Mouse (Mus musculus) NIH3T3 (cell line): ENCODE data around the gene Atxn7l2.

Experiments used
- DNase-seq: peaks from one replicate; pipeline ENCODE4 v3.0.0-alpha.2; 2012; ENCODE audit warnings: low read depth

The Atxn7l2 gene

GRCm38 (mm10) chr3:108205601-108206000, 5.1 kb downstream of the Atxn7l2 start:
- no peak for DNase-seq

DNA sequence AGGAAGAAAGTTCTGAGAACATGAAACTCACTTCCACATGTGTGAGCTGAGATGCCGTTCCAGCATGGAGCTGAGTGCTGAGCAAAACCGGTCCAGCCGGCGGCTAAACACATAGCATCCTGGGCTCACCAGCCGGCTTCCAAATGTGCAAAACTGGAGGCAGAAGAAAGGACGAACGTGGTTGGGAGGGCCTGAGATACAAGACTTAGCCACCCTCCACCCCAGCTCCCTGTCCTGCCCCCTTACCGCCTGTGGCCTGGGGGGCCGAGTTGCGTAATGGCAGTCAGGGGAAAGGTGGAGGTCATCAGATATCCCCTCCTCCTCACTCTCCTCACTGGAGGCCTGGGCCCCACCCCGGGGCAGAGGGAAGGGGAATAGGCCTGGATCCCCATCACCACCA, 6.3 kb downstream of the Atxn7l2 start:
- no peak for DNase-seq

DNA sequence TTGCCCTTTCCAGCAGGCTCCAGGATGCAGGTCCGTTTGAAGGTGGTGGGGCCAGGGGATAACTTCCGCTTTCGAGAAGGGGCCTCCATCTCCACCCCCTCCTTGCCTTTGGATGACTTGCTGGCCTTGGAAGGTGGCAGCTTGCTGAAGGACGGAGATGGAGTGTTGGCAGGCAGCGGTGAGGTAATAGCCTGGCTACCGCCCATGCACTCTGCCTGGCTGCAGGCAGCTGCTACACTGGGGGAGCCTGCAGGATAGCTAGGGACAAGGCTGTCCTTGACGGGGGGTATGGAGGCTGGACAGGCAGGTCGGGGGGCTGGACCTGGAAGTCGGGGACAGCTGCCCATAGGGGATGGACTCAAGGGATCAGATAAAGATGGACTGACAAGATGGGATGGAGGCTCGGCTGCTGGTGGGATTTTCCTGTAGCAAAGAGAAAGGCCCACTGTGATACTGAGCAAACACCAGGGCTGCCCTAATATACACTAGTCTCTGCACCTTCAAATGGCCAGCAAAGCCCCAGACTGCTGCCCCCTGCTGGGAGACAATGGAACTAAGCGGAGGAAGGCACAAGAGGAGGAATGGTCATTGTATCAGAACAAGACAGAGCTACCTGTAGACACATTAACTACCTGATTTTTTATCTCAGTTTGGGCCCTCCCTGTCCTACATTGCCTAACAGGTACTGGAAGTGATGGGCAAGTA, 7.0 kb downstream of the Atxn7l2 start:
- peak; percentile 88 for DNase-seq

- no peak for DNase-seq
Measured at GRCm38 (mm10) chr3:108203212-108203611, 7.5 kb downstream of the Atxn7l2 start.

DNA sequence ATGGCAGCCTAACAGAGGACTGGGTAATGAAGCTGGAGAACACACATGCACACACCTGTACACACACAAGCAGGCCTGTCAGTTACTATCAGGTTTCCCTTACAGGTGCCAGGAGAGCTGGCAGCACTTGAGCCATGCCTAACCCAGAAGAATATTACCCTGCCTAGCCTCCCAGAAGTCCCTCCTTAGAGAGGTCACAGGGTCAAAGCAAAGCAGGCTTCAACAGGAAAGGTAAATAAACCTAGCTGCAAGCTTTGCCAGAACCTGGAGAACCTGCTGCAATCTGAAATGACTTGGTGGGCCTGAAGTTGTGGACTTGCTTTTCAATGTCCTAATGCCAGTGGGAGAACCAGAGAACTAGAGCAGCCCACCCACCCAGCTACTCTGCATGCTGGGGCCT, 8.2 kb downstream of the Atxn7l2 start:
- no peak for DNase-seq

GRCm38 (mm10) chr3:108200329-108201323, 10.1 kb downstream of the Atxn7l2 start, which contains the start of gene Cyb561d1:
Gene Cyb561d1, minus strand, starts transcription at chr3:108201212.
- peak; percentile 96 for DNase-seq

GRCm38 (mm10) chr3:108199231-108199630, 11.5 kb downstream of the Atxn7l2 start:
- DNase-seq, result no peak

GRCm38 (mm10) chr3:108197066-108197497, 13.7 kb downstream of the Atxn7l2 start:
- peak; percentile 44 for DNase-seq

DNA sequence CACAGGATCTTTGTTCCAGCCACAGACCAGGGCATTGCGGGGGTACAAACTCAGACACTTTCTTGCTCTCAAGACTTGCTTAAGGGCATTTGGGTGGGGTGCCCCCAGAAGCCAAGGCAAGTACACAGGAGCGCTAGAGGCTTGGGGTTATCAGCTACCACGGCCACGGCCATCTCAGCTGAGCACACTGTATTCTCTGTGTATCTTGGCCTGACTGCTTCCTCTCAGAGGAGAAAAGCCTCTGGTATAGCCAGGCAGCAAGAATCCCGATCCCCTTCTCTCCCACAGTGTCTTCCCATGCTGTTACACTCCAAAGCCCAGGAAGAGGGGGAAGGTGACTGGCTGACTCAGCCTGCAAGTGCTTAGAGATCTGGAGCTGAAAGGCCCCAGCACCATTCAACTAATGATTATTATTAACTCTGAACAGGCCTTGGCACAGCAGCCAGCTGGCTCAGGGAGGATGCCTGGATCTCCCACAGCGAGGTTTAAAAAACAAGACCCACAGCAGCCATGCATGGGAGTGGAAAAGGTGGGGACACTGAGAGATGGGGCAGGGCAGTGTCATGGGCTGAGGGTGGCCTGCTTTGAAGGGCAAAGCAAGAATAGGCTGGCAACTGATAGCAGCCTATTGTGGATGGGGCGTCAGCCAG, 14.7 kb downstream of the Atxn7l2 start:
- peak; percentile 44 for DNase-seq

GRCm38 (mm10) chr3:108195287-108195686, 15.4 kb downstream of the Atxn7l2 start:
- DNase-seq, result no peak

DNA sequence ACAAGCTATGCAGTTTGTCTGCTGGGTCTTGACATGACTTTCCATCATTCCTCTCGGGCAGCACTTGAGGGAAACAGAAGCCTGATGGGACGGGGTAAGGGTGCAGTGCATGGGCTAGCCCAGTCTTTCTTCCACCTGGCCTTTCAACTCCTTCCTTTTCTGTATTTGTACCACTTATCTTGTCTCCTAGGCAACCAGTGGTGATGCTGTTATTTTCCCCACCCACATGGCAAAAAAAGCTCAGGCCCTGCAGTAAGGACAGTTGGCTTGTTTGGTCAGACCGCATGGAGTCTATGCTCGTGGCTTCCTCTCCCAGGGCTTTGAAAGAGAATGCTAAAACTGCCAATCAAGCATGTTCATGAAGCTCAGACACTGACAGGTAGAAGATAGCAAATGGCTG, 17.0 kb downstream of the Atxn7l2 start:
- no peak for DNase-seq

DNA sequence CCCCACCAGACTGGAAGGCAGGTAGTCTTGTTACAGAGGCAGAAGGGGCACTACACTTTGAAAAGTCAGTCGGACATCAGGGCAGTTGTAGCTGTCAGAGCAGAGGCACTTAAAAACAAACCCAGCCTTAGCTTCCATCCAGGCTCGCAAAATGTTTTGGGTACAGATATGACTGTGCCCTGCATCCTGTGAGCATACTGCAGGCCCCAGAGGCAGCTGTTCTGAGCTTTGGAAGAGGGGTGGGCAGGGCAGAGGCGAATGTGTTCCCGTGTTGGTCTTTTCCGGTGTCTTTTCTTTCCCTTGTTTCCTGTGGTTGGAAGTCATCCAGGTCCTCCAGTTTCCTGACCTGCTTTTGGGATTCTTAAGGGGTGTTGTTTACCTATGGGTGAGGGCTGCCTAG, 20.8 kb downstream of the Atxn7l2 start:
- no peak for DNase-seq

DNA sequence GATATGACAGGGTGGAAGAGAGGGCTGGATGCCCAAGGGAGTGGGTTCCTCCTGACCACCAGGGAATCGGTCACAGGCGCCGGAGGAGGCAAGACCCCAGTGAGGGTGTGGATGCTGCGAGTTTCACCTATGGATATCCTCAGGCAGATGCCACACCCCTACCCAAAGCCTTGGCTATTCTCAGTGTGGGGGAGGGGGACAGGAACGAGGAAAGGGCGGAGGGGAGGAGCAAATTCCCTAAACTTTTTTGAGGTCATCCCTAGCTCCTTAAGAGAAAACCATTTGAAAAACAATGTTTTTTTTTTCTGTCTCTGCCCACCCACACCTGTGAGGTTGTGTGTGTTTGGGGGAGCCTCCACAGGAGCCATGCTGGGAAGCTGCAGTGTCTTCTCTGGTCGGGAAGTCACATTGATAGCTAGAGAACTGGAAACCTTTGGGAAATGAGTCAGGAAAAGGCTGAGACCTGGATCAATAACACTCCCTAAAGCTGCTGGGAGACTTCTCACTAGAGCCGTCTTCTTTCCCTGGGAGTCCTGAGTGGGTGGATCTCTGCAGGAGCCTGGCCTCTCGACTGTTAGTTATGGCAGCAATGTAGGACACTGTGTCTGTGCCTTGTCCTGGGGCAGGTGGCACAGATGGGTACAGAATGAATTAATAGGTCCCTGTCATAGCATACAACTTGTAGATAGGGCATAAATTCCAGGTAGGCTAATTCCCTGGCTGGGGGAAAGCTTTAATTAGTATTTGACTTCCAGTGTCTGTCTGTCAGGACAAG, 21.8 kb downstream of the Atxn7l2 start:
- DNase-seq, result no peak

DNA sequence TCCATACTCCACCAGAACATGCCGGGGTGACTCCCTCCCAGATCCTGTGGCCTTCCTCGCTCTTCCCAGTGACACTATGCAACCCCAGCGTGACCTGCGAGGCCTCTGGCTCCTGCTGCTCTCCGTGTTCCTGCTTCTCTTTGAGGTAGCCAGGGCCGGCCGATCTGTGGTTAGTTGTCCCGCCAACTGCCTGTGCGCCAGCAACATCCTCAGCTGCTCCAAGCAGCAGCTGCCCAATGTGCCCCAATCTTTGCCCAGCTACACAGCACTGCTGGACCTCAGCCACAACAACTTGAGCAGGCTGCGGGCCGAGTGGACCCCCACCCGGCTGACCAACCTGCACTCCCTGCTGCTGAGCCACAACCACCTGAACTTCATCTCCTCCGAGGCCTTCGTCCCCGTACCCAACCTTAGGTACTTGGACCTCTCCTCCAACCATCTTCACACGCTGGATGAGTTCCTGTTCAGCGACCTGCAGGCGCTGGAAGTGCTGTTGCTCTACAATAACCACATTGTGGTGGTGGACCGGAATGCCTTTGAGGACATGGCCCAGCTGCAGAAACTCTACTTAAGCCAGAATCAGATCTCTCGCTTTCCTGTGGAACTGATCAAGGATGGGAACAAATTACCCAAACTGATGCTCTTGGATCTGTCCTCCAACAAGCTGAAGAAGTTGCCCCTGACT, 23.5 kb downstream of the Atxn7l2 start:
- DNase-seq, result no peak

GRCm38 (mm10) chr3:108186098-108187047, 24.4 kb downstream of the Atxn7l2 start, which contains the start of gene Amigo1:
Gene Amigo1, plus strand, starts transcription at chr3:108186335.
- DNase-seq, result peak; percentile 60

DNA sequence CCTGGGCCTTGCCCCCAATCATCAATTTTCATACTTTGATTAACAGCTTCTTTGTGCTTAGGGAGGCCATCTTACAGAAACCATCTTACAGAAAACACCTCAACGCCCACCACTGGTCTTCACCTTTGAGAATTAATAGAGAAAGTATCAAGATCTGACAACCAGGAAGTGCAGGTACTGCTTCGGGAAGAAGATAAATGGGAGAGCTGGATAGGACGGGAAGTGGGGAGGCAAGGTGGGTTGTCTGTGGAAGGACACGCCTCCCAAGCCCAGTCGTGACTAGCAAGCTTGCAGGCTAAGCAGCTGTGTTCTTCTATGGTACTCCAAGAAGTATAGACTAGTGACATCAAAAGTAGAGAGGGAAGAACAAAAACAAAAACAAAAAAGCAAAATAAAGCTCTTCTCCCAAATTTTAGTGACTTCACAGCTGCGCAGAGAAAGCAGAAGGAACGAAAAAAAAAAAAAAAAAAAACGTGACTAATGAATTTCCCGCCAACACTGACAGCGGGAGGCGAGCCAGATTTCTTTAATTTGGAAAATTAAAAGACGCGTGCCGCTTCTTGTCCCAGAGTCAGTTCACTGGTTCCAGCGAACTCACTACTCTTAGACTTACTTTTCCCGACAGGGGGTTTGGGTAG, 25.2 kb downstream of the Atxn7l2 start:
- peak; percentile 33 for DNase-seq

DNA sequence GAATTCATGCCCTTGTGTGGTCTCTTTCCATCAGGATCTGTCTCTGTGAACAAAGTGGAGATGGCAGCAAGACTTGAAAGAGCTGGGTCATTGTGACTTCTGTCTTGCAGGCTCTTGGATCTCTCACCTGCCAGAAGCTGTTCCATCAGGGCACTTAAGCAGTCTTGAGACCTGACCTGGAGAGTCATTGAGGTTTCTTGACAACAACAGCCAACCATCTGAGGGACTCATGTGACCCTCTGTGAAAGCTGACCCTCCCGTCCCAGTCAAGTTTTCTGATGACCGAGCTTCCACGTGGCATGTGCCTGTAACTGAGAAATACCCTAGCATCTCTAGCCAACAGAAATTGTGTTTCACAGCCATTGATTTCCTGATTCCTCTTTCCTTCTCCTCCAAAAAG, 26.0 kb downstream of the Atxn7l2 start:
- DNase-seq, result no peak

DNA sequence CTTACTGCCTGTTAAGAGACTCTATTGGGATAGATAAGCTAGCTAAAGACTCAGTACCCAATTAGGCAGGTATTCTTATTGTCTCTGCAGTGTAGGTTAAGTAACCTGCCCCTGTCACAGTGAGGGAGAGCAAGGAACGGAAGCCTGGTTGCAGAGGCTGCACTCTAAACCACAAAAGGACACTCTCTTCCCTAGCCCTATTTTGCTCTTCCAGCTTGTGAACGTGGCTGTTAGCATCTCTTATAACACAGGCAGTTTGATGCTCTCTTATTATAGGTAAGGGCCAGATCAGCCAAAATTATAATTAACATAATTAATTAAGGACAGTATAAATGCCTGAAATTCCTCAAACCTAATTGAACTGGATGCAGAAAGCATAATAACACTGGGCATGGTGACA, 30.2 kb downstream of the Atxn7l2 start:
- no peak for DNase-seq
